Mouse (Mus musculus): Measurements from ENCODE around the gene Gm7849. TPM values are rescaled to one million over a fixed set of nuclear protein-coding genes. Genes with fewer than 3 reads are reported as not detected.
"Not testable (repeated sequence)": the region's sequence is repeated elsewhere in the genome, so short reads cannot be mapped to it uniquely, and the experiment has no call there.

The Gm7849 gene
- total RNA-seq (2014; rRNA removed), result not detected in 2 replicates
- polyA plus RNA-seq (2015; fragmentation: Nextera tagmentation; extraction: Ambion mirVana), result not detected in 2 replicates

DNA sequence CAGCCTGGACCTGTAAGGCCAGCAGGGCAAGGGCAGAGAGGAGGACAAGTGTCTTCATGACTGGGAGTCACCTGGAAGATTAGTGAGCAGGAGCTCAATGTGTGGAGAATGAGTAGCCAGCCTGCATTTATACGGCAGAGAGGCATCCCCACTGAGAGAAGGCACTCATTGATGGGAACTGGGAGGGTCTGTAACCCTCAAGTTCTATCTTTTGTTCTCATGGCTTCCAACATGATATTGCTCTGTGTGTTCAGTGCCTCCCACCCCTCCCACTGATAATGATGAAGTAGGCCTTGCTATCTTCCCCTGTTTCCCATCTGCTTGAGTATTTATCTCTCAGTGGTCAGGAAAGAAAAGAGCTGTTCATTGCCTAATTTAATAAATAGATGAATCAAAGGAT, at the start of gene Gm7849:
Gene Gm7849, minus strand, starts transcription at position 101 of the 400 bp plus-strand sequence.
- H3K9ac ChIP-seq (replicated peaks; ENCODE audit: low read length, poor library complexity, severe bottlenecking); H3K36me3 ChIP-seq (ENCODE audit: insufficient read depth, low read length); DNase-seq (ENCODE audit: low spot score); H3K9me3 ChIP-seq (ENCODE audit: low read length); H3K27me3 ChIP-seq (ENCODE audit: insufficient read depth, low read length); H3K4me2 ChIP-seq (ENCODE audit: low read depth, low read length, poor library complexity, severe bottlenecking); H3K27ac ChIP-seq (ENCODE audit: low read depth, low read length); ATAC-seq (ENCODE audit: low FRiP score); H3K4me3 ChIP-seq (ENCODE audit: low read depth, low read length); H3K4me1 ChIP-seq (ENCODE audit: insufficient read depth, low read length): not testable (repeated sequence)
- WGBS, result no CpG with 5 or more reads among the region's 1 CpGs

DNA sequence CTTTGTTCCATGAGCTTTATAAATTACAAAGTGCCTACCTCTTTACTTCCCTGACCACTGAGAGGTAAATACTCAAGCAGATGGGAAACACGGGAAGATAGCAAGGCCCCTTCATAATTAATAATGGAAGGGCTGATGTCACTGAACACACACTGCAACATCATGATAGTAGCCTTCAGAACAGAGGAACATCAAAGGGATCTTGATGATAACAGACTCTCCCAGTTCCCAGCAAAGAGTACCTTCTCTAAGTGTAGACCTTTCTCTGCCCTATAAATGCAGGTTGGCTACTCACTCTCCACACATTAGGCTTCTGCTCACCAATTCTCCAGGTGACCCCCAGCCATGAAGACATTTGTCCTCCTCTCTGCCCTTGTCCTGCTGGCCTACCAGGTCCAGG, 29.2 kb downstream of the Gm7849 start, which contains the start of gene Defa36:
Gene Defa36, plus strand, starts transcription at position 301 of the 400 bp plus-strand sequence.
- not testable (repeated sequence) for DNase-seq (ENCODE audit: low spot score); H3K4me2 ChIP-seq (ENCODE audit: low read depth, low read length, poor library complexity, severe bottlenecking); ATAC-seq (ENCODE audit: low FRiP score); H3K4me1 ChIP-seq (ENCODE audit: insufficient read depth, low read length); H3K27me3 ChIP-seq (ENCODE audit: insufficient read depth, low read length); H3K4me3 ChIP-seq (ENCODE audit: low read depth, low read length); H3K27ac ChIP-seq (ENCODE audit: low read depth, low read length); H3K9ac ChIP-seq (replicated peaks; ENCODE audit: low read length, poor library complexity, severe bottlenecking); H3K9me3 ChIP-seq (ENCODE audit: low read length); H3K36me3 ChIP-seq (ENCODE audit: insufficient read depth, low read length)
- WGBS, result no CpG with 5 or more reads among the region's 1 CpGs

Other genes with a start within 250 kb of the Gm7849 start
- gene Gm15292, start 206.8 kb downstream of the Gm7849 start, total RNA-seq (2014; rRNA removed), result not detected in 2 replicates
- gene Gm15292, start 206.8 kb downstream of the Gm7849 start, polyA plus RNA-seq (2015; fragmentation: Nextera tagmentation; extraction: Ambion mirVana), result not detected in 2 replicates
- gene Defa27, start 141.0 kb downstream of the Gm7849 start, total RNA-seq (2014; rRNA removed), result not detected in 2 replicates
- not detected in 2 replicates for gene Defa27, start 141.0 kb downstream of the Gm7849 start, polyA plus RNA-seq (2015; fragmentation: Nextera tagmentation; extraction: Ambion mirVana)
- gene Defa29, start 129.5 kb downstream of the Gm7849 start, total RNA-seq (2014; rRNA removed), result not detected in 2 replicates
- gene Defa29, start 129.5 kb downstream of the Gm7849 start, polyA plus RNA-seq (2015; fragmentation: Nextera tagmentation; extraction: Ambion mirVana), result not detected in 2 replicates
- gene Defa2, start 78.0 kb downstream of the Gm7849 start, total RNA-seq (2014; rRNA removed), result not detected in 2 replicates
- not detected in 2 replicates for gene Defa2, start 78.0 kb downstream of the Gm7849 start, polyA plus RNA-seq (2015; fragmentation: Nextera tagmentation; extraction: Ambion mirVana)
- gene Defa33, start 64.7 kb downstream of the Gm7849 start, total RNA-seq (2014; rRNA removed), result not detected in 2 replicates
- gene Defa33, start 64.7 kb downstream of the Gm7849 start, polyA plus RNA-seq (2015; fragmentation: Nextera tagmentation; extraction: Ambion mirVana), result not detected in 2 replicates
- gene Defa36, start 29.1 kb downstream of the Gm7849 start, total RNA-seq (2014; rRNA removed), result not detected in 2 replicates
- gene Defa36, start 29.1 kb downstream of the Gm7849 start, polyA plus RNA-seq (2015; fragmentation: Nextera tagmentation; extraction: Ambion mirVana), result not detected in 2 replicates
- not detected in 2 replicates for gene Defa20, start 52.7 kb upstream of the Gm7849 start, total RNA-seq (2014; rRNA removed)
- gene Defa20, start 52.7 kb upstream of the Gm7849 start, polyA plus RNA-seq (2015; fragmentation: Nextera tagmentation; extraction: Ambion mirVana), result not detected in 2 replicates
- not detected in 2 replicates for gene Defa32, start 72.5 kb upstream of the Gm7849 start, total RNA-seq (2014; rRNA removed)
- gene Defa32, start 72.5 kb upstream of the Gm7849 start, polyA plus RNA-seq (2015; fragmentation: Nextera tagmentation; extraction: Ambion mirVana), result not detected in 2 replicates
- gene Defa37, start 108.8 kb upstream of the Gm7849 start, total RNA-seq (2014; rRNA removed), result not detected in 2 replicates
- not detected in 2 replicates for gene Defa37, start 108.8 kb upstream of the Gm7849 start, polyA plus RNA-seq (2015; fragmentation: Nextera tagmentation; extraction: Ambion mirVana)
- gene Defa28, start 126.4 kb upstream of the Gm7849 start, total RNA-seq (2014; rRNA removed), result not detected in 2 replicates
- gene Defa28, start 126.4 kb upstream of the Gm7849 start, polyA plus RNA-seq (2015; fragmentation: Nextera tagmentation; extraction: Ambion mirVana), result not detected in 2 replicates
- gene Gm7861, start 137.9 kb upstream of the Gm7849 start, total RNA-seq (2014; rRNA removed), result not detected in 2 replicates
- not detected in 2 replicates for gene Gm7861, start 137.9 kb upstream of the Gm7849 start, polyA plus RNA-seq (2015; fragmentation: Nextera tagmentation; extraction: Ambion mirVana)
- not detected in 2 replicates for gene Defa26, start 161.6 kb upstream of the Gm7849 start, total RNA-seq (2014; rRNA removed)
- not detected in 2 replicates for gene Defa26, start 161.6 kb upstream of the Gm7849 start, polyA plus RNA-seq (2015; fragmentation: Nextera tagmentation; extraction: Ambion mirVana)
- not detected in 2 replicates for gene Defa17, start 199.2 kb upstream of the Gm7849 start, total RNA-seq (2014; rRNA removed)
- not detected in 2 replicates for gene Defa17, start 199.2 kb upstream of the Gm7849 start, polyA plus RNA-seq (2015; fragmentation: Nextera tagmentation; extraction: Ambion mirVana)
- gene Defa34, start 209.2 kb upstream of the Gm7849 start, total RNA-seq (2014; rRNA removed), result not detected in 2 replicates
- not detected in 2 replicates for gene Defa34, start 209.2 kb upstream of the Gm7849 start, polyA plus RNA-seq (2015; fragmentation: Nextera tagmentation; extraction: Ambion mirVana)
- not detected in 2 replicates for gene AY761184, start 247.1 kb upstream of the Gm7849 start, total RNA-seq (2014; rRNA removed)
- gene AY761184, start 247.1 kb upstream of the Gm7849 start, polyA plus RNA-seq (2015; fragmentation: Nextera tagmentation; extraction: Ambion mirVana), result not detected in 2 replicates

Measured in midbrain, postnatal 0 days (tissue).